Mouse (Mus musculus) CH12.LX (cell line): ENCODE data around the gene Btbd9. TPM values are rescaled to one million over a fixed set of nuclear protein-coding genes. Genes with fewer than 3 reads are reported as not detected.

ENCODE experiments used
- DNase-seq: peaks from one replicate; pipeline ENCODE4 v3.0.0-alpha.2; 2013; ENCODE audit errors: extremely low read depth
- H3K27ac ChIP-seq: 2 replicates; pipeline ENCODE4 v1.5.1; 2012; ENCODE audit warnings: low read depth, mild to moderate bottlenecking, control low read depth, moderate library complexity; ENCODE audit not compliant: insufficient read depth
- H3K27me3 ChIP-seq: replicated peaks from 2 replicates; pipeline ENCODE3; 2012; ENCODE audit warnings: inconsistent platforms
- H3K36me3 ChIP-seq, 2 experiments: replicated peaks in 1 of 2; 2 replicates each; pipeline versions ENCODE3 to v1.6.1; 2012; ENCODE audit warnings: inconsistent platforms in 1 of 2, low read length in 1 of 2, mild to moderate bottlenecking in 1 of 2, mixed read lengths in 1 of 2, moderate library complexity in 1 of 2; ENCODE audit not compliant: control insufficient read depth in 1 of 2, insufficient read depth in 1 of 2
- H3K4me1 ChIP-seq, 2 experiments: 2 replicates each; pipeline ENCODE4 v1.6.1; 2012; ENCODE audit warnings: inconsistent platforms in 1 of 2, moderate library complexity in 1 of 2; ENCODE audit not compliant: insufficient read depth in 2 of 2, control insufficient read depth in 1 of 2
- H3K4me2 ChIP-seq: 2 replicates; pipeline ENCODE4 v1.6.1; 2012; ENCODE audit warnings: low read depth, mild to moderate bottlenecking, control low read depth; ENCODE audit not compliant: poor library complexity, insufficient read depth, severe bottlenecking
- H3K4me3 ChIP-seq, 3 experiments: fragments of 150-350 bp in 1 of 3; sonication (generic) in 1 of 3; replicated peaks in 1 of 3; 2 replicates each; pipeline versions ENCODE3 to v1.5.1; 2011 to 2012; ENCODE audit warnings: low read depth in 2 of 3, low read length in 2 of 3, mild to moderate bottlenecking in 2 of 3, moderate library complexity in 2 of 3, control low read depth in 1 of 3, improper control_type of control experiment in 1 of 3, inconsistent platforms in 1 of 3, mixed read lengths in 1 of 3; ENCODE audit not compliant: poor library complexity in 1 of 3
- H3K79me2 ChIP-seq: replicated peaks from 2 replicates; pipeline ENCODE4 v1.6.1; 2012; ENCODE audit warnings: mild to moderate bottlenecking, moderate library complexity; ENCODE audit not compliant: control insufficient read depth, poor library complexity, insufficient read depth, severe bottlenecking; ENCODE audit errors: extremely low read depth
- H3K9ac ChIP-seq: 2 replicates; pipeline ENCODE4 v1.6.1; 2012; ENCODE audit warnings: low read depth, mild to moderate bottlenecking, control low read depth, moderate library complexity; ENCODE audit not compliant: insufficient read depth
- H3K9me3 ChIP-seq: replicated peaks from 2 replicates; pipeline ENCODE3; 2012; ENCODE audit warnings: low read length, inconsistent platforms, mixed read lengths
- BHLHE40 ChIP-seq: IDR thresholded peaks from 2 replicates; pipeline ENCODE4 v1.6.1; 2011; ENCODE audit warnings: mild to moderate bottlenecking, low read depth, low read length, improper control_type of control experiment
- CHD1 ChIP-seq: IDR thresholded peaks from 2 replicates; pipeline ENCODE4 v1.6.1; 2012; ENCODE audit warnings: low read depth, low read length, improper control_type of control experiment, inconsistent platforms
- CTCF ChIP-seq, 2 experiments: IDR thresholded peaks in 1 of 2; conservative IDR thresholded peaks in 1 of 2; 2 replicates each; pipeline ENCODE4 v1.5.1; 2011 to 2012; ENCODE audit warnings: low read depth in 2 of 2, low read length in 2 of 2, improper control_type of control experiment in 1 of 2, inconsistent platforms in 1 of 2, mild to moderate bottlenecking in 1 of 2, moderate library complexity in 1 of 2
- ELF1 ChIP-seq: IDR thresholded peaks from 2 replicates; pipeline ENCODE4 v1.6.1; 2014; ENCODE audit warnings: low read depth, mild to moderate bottlenecking, inconsistent platforms, low read length, improper control_type of control experiment
- EP300 ChIP-seq: IDR thresholded peaks from 2 replicates; pipeline ENCODE4 v1.6.1; 2011; ENCODE audit warnings: low read length, improper control_type of control experiment
- HCFC1 ChIP-seq: IDR thresholded peaks from 2 replicates; pipeline ENCODE4 v1.6.1; 2012; ENCODE audit warnings: low read depth, mild to moderate bottlenecking, inconsistent platforms, low read length, improper control_type of control experiment
- IRF4 ChIP-seq: IDR thresholded peaks from 2 replicates; pipeline ENCODE4 v1.6.1; 2014; ENCODE audit warnings: low read depth, mild to moderate bottlenecking, inconsistent platforms, low read length, improper control_type of control experiment
- JUN ChIP-seq: IDR thresholded peaks from 2 replicates; pipeline ENCODE4 v1.6.1; 2011; ENCODE audit warnings: low read depth, mild to moderate bottlenecking, low read length, improper control_type of control experiment, moderate library complexity; ENCODE audit not compliant: insufficient read depth
- KAT2A ChIP-seq: IDR thresholded peaks from 2 replicates; pipeline ENCODE4 v1.6.1; 2012; ENCODE audit warnings: low read length, improper control_type of control experiment, inconsistent platforms; ENCODE audit not compliant: insufficient replicate concordance
- MAFK ChIP-seq: IDR thresholded peaks from 2 replicates; pipeline ENCODE4 v1.6.1; 2011; ENCODE audit warnings: low read length, improper control_type of control experiment; ENCODE audit not compliant: insufficient replicate concordance
- MAZ ChIP-seq: IDR thresholded peaks from 2 replicates; pipeline ENCODE4 v1.6.1; 2012; ENCODE audit warnings: low read depth, mild to moderate bottlenecking, inconsistent platforms, low read length, improper control_type of control experiment, moderate library complexity
- MXI1 ChIP-seq: IDR thresholded peaks from 2 replicates; pipeline ENCODE4 v1.6.1; 2011; ENCODE audit warnings: mild to moderate bottlenecking, low read depth, low read length, improper control_type of control experiment
- NELFE ChIP-seq: IDR thresholded peaks from 2 replicates; pipeline ENCODE4 v1.6.1; 2011; ENCODE audit warnings: low read depth, low read length, improper control_type of control experiment
- PAX5 ChIP-seq: IDR thresholded peaks from 2 replicates; pipeline ENCODE4 v1.6.1; 2012; ENCODE audit warnings: low read length, inconsistent platforms, mixed read lengths
- POLR2AphosphoS2 ChIP-seq: IDR thresholded peaks from 2 replicates; pipeline ENCODE4 v1.6.1; 2011; ENCODE audit warnings: low read depth, low read length, improper control_type of control experiment
- RAD21 ChIP-seq: IDR thresholded peaks from 2 replicates; pipeline ENCODE4 v1.6.1; 2011; ENCODE audit warnings: low read depth, mild to moderate bottlenecking, low read length, improper control_type of control experiment, moderate library complexity
- SMC3 ChIP-seq: IDR thresholded peaks from 2 replicates; pipeline ENCODE4 v1.6.1; 2011; ENCODE audit warnings: low read depth, low read length, improper control_type of control experiment
- TCF12 ChIP-seq: IDR thresholded peaks from 2 replicates; pipeline ENCODE4 v1.6.1; 2014; ENCODE audit warnings: low read depth, mild to moderate bottlenecking, inconsistent platforms, low read length, improper control_type of control experiment
- UBTF ChIP-seq: IDR thresholded peaks from 2 replicates; pipeline ENCODE4 v1.6.1; 2012; ENCODE audit warnings: low read depth, mild to moderate bottlenecking, inconsistent platforms, low read length, improper control_type of control experiment, moderate library complexity
- USF1 ChIP-seq: IDR thresholded peaks from 2 replicates; pipeline ENCODE4 v1.6.1; 2014; ENCODE audit warnings: low read depth, mild to moderate bottlenecking, inconsistent platforms, low read length, improper control_type of control experiment
- ZC3H11A ChIP-seq: IDR thresholded peaks from 2 replicates; pipeline ENCODE4 v1.6.1; 2012; ENCODE audit warnings: low read depth, mild to moderate bottlenecking, inconsistent platforms, low read length, improper control_type of control experiment
- ZNF384 ChIP-seq: IDR thresholded peaks from 2 replicates; pipeline ENCODE4 v1.6.1; 2012; ENCODE audit warnings: low read depth, low read length, improper control_type of control experiment, inconsistent platforms
- dilution Hi-C: fragments of 300-500 bp; cut with MboI; formaldehyde crosslinking; loops from 2 replicates; pipeline ENCODE4 v1.14.3; 2020; ENCODE audit warnings: low sequenced_read_pairs; ENCODE audit not compliant: extremely low pct_unique_long_range_greater_than_20kb, extremely low pct_ligation_motif_present
- in situ Hi-C: fragments of 300-500 bp; cut with MboI; formaldehyde crosslinking; loops from 3 replicates; pipeline ENCODE4 v1.14.3; 2019; ENCODE audit warnings: low sequenced_read_pairs, low pct_ligation_motif_present, low pct_unique_long_range_greater_than_20kb, mixed read lengths
- polyA plus RNA-seq: library from polyadenylated mRNA; unstranded; fragments of >175 nt; gene quantifications from 2 replicates; pipeline ENCODE4 v1.2.1, GENCODE M21; 2012; ENCODE audit warnings: low read depth; ENCODE audit not compliant: insufficient read length
- total RNA-seq, 2 experiments: library from RNA; depleted of rRNA; stranded (reverse); fragments of 300-350 nt in 1 of 2; fragments of >200 nt in 1 of 2; gene quantifications; 2 replicates each; pipeline ENCODE4 v1.2.3; 2012 to 2014

Btbd9 gene
- total and polyA plus RNA-seq, 3 experiments = 19.3 to 25.4 (median 20.0) TPM

GRCm38 (mm10) chr17:30594407-30594806, 18.1 kb upstream of the Btbd9 start:
- Histone ChIP-seq H3K9ac (no peak overlapping the region), H3K9me3 (no peaks in the 10 kb centered on the region), H3K79me2 (no peaks in the 10 kb centered on the region), H3K27me3 (no peaks in the 10 kb centered on the region), H3K27ac (no peak overlapping the region), H3K4me1 (peaks cover 0 to 39% of the 10 kb centered on the region in 2 experiments; a peak in 3 of 4 replicates), H3K36me3 (peaks cover 45 to 74% of the 10 kb centered on the region in 2 experiments), H3K4me3 (no peak overlapping the region), H3K4me2 (no peak overlapping the region)
- dilution Hi-C loops = no loop called here
- in situ Hi-C loops = no loop called here
- DNase-seq = no peak
- TF ChIP-seq HCFC1 (no peak), ELF1 (no peak)

- peaks cover 20 to 44% of the 10 kb centered on the region in 2 experiments for H3K36me3 ChIP-seq
- no peak overlapping the region for H3K27ac ChIP-seq
- no peaks in the 10 kb centered on the region for H3K9me3 ChIP-seq
- peak; percentile 69 for DNase-seq
- TF ChIP-seq NELFE (0 out of 2 replicates have a peak, but pooled peaks have one; percentile 35), MAZ (peak; percentile 75; the same call in 1 of the 2 replicates), SMC3 (peak; percentile 61), IRF4 (no peak), PAX5 (no peak), UBTF (no peak), CHD1 (no peak), ZNF384 (no peak), BHLHE40 (no peak), MXI1 (no peak), RAD21 (peak; percentile 89), EP300 (no peak), MAFK (peak; percentile 72), POLR2AphosphoS2 (no peak; the same call in 1 of the 2 replicates), ELF1 (no peak), CTCF (conservative IDR thresholded peaks at IDR 0.05 in 1 of 2, IDR thresholded peaks at IDR 0.05 in 1 of 2; ENCODE audit: low read depth in 2 of 2, low read length in 2 of 2) (peak; percentile 73 to 91), USF1 (no peak), JUN (no peak), KAT2A (no peak), TCF12 (no peak), ZC3H11A (no peak)
- in situ Hi-C loops = no loop called here
- dilution Hi-C loops = no loop called here
- H3K4me3 ChIP-seq = no peak overlapping the region
- peaks cover 0 to 39% of the 10 kb centered on the region in 2 experiments; a peak in 3 of 4 replicates for H3K4me1 ChIP-seq
- H3K4me2 ChIP-seq = no peak overlapping the region
- H3K9ac ChIP-seq = no peak overlapping the region
- no peaks in the 10 kb centered on the region for H3K27me3 ChIP-seq
- no peaks in the 10 kb centered on the region for H3K79me2 ChIP-seq
These were observed 14.3 kb upstream of the Btbd9 start for GRCm38 (mm10) chr17:30590417-30591198.
